Mouse (Mus musculus) heart, adult 2 months (tissue): Measurements from ENCODE around the gene Timm13.
A peak's percentile ranks its signal among the peaks of the same experiment; 100 is the strongest.

ENCODE experiments used
- CTCF ChIP-seq: fragments of 200-600 bp; IDR thresholded peaks from 2 replicates; pipeline ENCODE4 v1.8.1; 2022; ENCODE audit warnings: antibody characterized with exemption, mild to moderate bottlenecking, moderate library complexity
- POLR2A ChIP-seq: fragments of 200-500 bp; IDR thresholded peaks from 2 replicates; pipeline ENCODE4 v1.6.1; 2011; ENCODE audit warnings: mild to moderate bottlenecking, low read depth, low read length, control low read depth; ENCODE audit not compliant: insufficient read depth

- TF ChIP-seq CTCF (no peak), POLR2A (peak; percentile 100)
Measured at GRCm38 (mm10) chr10:80929299-80930226, 28.8 kb upstream of the Timm13 start, which contains the start of gene Gadd45b.
